Mouse (Mus musculus) C2C12 (cell line): Measurements from ENCODE around the gene Pde10a.

ENCODE experiments used
- CEBPB ChIP-seq: IDR thresholded peaks from one replicate; pipeline ENCODE4 v1.6.1; 2011; ENCODE audit warnings: low read depth, mild to moderate bottlenecking, control low read depth, moderate library complexity
- CTCF ChIP-seq: IDR thresholded peaks from one replicate; pipeline ENCODE4 v1.5.1; 2011; ENCODE audit not compliant: control insufficient read depth, insufficient read depth, insufficient read length
- MAX ChIP-seq: IDR thresholded peaks from one replicate; pipeline ENCODE4 v1.6.1; 2011; ENCODE audit warnings: mild to moderate bottlenecking, control low read depth
- MYOD1 ChIP-seq: IDR thresholded peaks from one replicate; pipeline ENCODE4 v1.6.1; 2011; ENCODE audit warnings: low read depth; ENCODE audit not compliant: control insufficient read depth, insufficient read length
- USF1 ChIP-seq: IDR thresholded peaks from one replicate; pipeline ENCODE4 v1.6.1; 2011; ENCODE audit warnings: low read depth, mild to moderate bottlenecking, control low read depth, moderate library complexity

DNA sequence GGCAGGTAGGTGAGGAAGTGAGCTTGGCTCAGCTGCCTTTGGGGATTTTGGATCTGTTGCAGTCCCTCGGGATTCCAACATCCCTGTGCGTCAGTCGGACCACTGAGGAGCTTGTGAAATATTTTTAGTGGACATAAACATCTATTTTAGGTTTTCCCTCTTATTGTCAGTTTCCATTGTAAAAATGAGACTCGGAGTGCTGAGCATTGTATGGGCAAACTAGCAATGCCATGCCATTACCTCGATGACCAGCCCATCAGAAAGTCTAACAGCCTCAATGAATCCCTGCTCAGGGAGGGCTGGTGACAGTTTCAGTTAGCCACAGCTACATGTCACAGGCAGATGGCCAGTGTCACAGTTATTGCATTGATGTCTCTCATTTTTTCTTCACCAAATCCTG lies 80.7 kb downstream of the Pde10a start:
- TF ChIP-seq MAX (no peak), CTCF (no peak), MYOD1 (no peak), USF1 (no peak), CEBPB (no peak)
